Mouse (Mus musculus): Measurements from ENCODE around the gene 1700010I14Rik. TPM values are rescaled to one million over a fixed set of nuclear protein-coding genes. Genes with fewer than 3 reads are reported as not detected.

Gene 1700010I14Rik
- total RNA-seq, 2 experiments from 2014 or later = 1.7 TPM

DNA sequence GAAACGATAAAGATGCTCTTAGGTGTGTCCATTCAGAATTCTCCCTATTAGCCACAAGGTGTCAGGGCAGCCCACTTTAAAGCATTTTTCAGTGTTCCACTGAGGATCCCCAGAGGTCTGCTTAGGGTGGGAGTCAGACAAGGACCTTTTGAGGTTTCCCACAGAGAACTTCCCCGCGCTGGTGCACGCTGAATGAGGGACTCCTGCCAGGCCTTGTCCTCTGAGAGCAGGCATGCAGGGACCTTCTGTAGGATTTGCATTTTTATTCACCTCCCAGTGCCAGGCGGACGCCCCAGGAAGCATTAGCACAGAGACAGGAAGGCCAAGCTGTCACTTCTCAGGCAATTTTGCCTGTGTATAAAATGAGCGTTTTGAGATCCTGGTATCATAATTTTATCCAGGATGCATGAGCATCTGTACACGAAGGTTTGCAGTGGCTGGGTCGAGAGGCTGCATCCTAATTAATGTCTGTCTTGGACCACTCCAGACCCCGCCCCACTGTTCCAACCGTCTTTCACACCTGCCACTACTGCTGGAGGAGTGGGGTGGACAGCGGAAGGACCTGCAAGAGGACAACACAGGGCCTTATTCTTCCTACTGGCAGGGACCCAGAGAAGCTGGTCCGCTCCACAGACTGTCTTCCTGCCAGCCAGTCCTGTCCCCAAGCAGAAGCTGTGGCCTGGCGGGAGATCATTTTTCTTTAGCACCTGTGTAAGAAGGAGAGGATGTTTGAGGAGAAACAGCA, 35.2 kb downstream of the 1700010I14Rik start:
- no peak for DNase-seq (ENCODE audit: low spot score in 2 of 2)

DNA sequence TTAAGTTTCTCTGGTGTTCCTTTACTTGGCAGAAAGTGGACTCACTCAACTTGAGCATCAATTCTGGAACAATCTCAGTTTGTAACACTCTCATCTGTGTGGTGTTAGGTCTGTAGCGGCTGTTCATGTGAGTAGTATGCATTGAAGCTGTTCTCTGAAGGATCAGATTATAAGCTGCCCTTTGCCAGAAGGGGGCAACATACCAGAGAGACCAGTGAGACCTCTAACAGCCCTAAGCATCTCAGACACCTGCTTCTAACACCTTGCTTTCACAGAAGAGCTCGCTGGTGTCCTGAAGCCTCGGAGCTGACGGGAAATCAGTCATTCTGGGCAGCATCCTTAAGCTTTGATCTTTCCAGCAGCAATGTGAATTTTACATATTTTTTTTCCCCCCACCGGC, 42.0 kb downstream of the 1700010I14Rik start:
- DNase-seq (ENCODE audit: low spot score in 2 of 2) = no peak

DNA sequence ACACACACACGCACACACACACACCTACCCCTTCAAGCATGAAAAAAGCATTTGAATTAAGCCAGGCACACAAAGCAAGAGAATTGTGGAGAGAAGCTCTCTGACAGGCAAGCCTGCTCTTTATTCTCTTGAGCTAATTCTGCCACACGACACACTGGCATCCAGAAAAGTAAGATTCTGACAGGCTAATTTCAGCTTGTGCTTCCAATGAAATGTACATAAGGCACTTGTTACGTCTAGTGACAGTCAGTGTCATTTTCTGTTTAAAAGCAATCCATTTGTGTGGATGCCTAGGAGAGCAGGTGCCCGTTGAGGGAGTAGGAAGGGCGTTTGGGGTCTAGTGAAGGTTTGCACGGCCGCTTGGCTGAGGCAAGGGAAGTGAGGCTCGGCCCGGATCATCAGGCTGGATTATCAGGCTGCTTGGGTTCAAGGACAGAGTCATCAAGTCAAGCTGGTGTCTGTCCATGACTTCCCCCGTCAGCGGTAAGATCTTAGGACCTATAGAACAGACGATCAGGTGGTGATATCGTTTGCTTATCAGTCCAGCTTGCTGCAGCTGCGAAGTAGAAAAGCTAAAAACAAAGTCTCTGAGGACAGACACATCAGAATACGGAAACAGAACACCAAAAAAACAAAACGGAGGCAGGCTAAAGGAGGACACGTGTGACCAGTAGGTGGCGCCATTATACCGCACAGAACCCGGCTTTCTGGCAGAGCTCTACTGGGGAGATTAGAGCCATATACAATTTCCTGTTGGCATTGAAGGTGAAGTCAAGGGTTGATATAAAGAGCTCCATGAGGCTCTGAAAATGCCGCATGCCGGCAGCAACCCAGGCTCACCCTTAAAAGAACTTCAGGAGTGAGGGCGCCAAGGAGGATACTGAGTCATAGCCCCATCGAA, 43.4 kb downstream of the 1700010I14Rik start:
- DNase-seq (ENCODE audit: low spot score in 2 of 2) = peak; percentile 73

DNA sequence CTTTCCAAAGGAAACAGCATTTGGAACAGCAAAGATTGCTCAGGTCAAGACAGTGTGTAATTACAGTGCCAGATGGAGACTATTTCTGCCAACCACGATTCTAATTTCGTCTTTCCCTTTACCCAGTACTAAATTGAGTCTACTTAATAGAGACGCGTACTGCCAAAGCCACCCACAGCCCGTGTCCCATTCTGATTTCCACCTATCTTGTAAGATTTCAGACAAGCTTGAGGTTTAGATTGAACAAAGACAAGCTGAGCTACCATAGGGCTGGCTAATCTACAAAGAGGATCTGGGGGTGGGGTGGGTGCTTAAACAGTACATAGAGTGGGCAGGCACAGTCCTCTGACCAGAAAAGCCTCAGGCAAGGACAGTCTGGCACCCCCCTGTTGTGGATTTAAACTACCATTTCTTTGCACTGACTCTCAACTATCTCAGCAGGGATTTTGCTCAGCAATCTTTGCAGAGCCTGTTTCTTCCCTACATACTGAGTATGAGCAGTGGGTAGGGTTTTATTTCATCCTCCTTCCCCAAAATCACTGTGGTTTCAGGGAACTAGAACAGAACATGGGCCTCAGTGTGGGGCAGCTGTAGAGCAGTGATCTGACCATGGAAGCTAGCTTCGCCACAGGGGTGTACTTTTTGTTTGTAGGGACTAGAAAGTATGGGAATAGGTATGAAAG, 44.4 kb downstream of the 1700010I14Rik start:
- DNase-seq (ENCODE audit: low spot score in 2 of 2) = no peak

DNA sequence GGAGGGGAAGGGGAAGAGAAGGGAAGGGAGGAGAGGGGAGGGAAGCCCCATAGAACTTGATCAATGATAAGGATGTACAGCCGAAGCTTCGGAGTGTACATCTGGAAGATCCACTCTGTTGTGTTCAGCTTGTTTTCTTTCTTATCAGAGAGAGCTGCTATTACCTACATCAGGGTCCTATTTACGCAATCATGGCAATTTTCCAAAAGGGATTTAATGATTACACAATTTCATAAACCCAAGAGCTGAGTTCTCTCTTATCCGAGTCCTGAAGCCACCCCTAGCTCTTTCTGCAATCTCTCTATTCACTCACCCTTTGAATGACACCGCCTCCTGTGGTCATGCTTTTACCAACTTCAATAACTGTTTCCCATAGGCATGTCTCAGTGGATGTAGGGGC, 45.4 kb downstream of the 1700010I14Rik start:
- DNase-seq (ENCODE audit: low spot score in 2 of 2) = no peak

DNA sequence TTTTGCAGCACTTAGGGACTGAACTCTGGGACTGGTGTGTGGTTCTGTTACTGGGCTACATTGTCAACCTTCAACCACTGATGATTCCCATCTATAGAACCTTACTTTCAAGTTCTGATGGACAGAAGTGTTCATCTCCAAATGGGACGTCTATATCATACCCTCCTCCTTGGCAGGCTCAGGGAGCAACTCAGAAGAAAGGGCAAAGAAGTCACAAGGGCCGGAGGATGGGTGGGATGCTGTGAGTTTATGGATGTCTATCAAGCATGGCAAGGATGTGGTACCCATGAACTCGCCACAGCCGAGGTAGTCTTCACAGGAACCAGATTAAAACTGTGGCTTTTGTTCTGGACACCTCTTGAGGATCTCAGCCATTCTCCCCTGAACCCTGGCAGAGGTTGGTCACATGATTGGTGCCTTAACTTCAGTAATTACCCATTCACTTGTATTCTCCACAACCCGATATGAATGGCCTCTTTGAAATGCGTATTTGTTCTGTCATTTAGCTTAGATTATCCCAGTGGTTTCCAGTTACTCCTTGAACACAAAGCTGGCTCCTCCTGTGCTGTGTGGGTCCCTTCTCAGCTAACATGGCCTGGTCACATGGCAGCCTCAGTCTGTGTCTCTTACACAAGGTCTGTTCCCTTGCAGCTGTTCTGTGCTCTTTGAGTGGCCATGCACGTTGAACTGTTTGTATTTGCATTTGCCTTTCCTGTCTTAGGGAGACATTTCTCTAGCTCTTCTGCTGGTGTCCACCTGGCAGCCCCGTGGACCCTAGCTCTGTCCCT, 47.6 kb downstream of the 1700010I14Rik start:
- DNase-seq (ENCODE audit: low spot score in 2 of 2) = no peak

DNA sequence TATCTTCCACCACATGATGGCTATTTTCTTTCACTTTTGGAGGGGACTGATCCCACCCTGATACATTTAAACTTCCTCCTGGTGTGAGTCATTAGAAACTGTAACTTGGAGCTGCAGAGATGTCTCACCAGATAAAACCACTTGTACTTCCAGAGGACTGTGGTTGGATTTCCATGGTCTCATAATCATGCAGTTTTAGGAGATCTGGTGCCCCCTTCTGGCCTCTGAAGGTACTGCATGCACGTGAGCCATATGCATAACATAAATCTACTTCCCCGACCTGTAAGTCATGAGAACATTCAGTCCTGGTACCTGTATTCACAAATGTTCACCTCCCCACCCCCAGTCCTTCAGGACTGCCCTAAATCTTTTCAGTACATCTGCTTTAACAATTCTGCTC, 54.6 kb downstream of the 1700010I14Rik start:
- DNase-seq (ENCODE audit: low spot score in 2 of 2) = no peak

DNA sequence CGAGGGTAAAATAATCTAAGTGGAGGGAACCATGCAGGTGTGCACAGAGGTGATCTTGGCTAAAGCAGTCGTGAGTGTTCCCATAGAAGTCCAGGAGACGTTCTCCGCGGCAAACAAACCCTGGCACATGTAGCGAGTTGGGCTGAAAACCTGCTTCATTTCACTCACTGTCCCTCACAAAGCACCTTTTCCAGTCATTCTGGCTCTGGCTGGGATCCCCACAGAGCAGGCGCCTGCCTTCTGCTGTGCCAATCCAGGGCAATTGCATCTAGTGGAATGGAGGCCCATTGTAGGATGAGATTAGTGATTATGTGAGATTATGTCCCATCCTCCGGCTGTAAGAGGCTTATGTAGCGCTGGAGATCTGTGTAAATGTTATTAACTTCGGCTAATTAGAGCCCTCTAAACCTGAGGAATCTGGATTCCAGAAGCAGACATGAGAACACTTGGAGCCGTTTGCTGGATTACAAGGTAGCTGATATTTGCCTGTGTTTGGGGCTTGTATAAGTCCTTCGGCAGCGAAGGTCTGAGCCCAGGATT, 64.4 kb downstream of the 1700010I14Rik start:
- DNase-seq (ENCODE audit: low spot score in 2 of 2) = no peak

DNA sequence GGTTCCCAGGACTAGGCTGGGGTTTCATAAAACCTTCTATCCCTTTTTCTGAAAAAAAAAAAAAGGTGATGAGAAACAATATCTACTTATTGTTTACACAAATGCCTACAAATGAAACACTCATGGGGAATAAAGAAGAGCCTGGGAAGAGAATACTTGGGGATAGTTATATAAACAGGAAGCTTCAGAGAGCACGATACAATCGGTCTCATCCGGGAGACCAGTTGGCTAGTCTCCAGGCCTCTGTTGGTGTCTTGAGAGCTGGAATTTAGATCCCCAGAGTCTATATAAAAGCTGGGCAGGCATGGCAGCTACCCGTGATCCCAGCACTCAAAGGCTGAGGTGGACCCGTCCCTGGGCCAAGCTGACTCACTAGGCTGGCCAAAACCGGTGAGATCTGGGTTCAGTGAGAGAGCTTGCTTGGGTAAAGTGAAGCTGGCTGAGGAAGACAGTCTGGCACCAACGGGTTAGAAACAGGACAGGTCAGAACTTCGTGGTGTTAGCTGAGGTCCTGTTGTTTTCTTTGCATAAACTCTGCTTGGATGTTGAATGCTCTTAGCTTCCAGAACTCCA, 71.3 kb downstream of the 1700010I14Rik start:
- no peak for DNase-seq (ENCODE audit: low spot score in 2 of 2)

All from adrenal gland, adult 18-20 months (tissue).